In genomic region chr2:49572111-49572642, GRCm38 (mm10) we compare ENCODE assay signal across 9 mouse cellular contexts. TPM values are rescaled to one million over a fixed set of nuclear protein-coding genes. Genes with fewer than 3 reads are reported as not detected.
DNase-seq lines count a peak whose midpoint lies in the region; ATAC-seq and TF ChIP-seq lines count a peak whose summit lies in the region.
"Had no signal": no experiment of that assay in that cellular context is flagged by ENCODE, and none has a peak within 500 bp of the region (broad histone marks: within the 10 kb centered on the region; RNA-seq: fewer than 3 reads in every experiment).

No protein-coding gene starts in this region.

- H3K4me2 ChIP-seq in kidney, embryonic 14.5 days (replicated peaks; ENCODE audit: low read depth, low read length): peak overlapping the region; percentile 28

- H3K4me3 ChIP-seq in kidney, embryonic 14.5 days (ENCODE audit: low read length): 0 out of 2 replicates have a peak overlapping the region, but pooled peaks have one; percentile 5
- H3K4me3 ChIP-seq in kidney, adult 2 months (ENCODE audit: insufficient read depth, low read depth, low read length): no peak overlapping the region

- H3K27me3 ChIP-seq in kidney, embryonic 14.5 days (ENCODE audit: control insufficient read depth, insufficient read depth, low read length): no peaks in the 10 kb centered on the region
- no peaks in the 10 kb centered on the region for H3K27me3 ChIP-seq in kidney, adult 2 months (replicated peaks; ENCODE audit: control insufficient read depth, insufficient read depth, low read length)

- no peak for DNase-seq in kidney, adult 2 months
- DNase-seq in left cerebral cortex, adult 8-10 months (ENCODE audit: low spot score in 2 of 2): peak; percentile 51 to 80
- peak; percentile 48 for DNase-seq in retina, postnatal 1 day
- DNase-seq in lung, postnatal 4 days: no peak
- DNase-seq in adrenal gland, adult 2 months: no peak
- DNase-seq: lung, adult 18-20 months had no signal

- H3K36me3 ChIP-seq in kidney, embryonic 14.5 days (ENCODE audit: control insufficient read depth, insufficient read depth, low read length): no peaks in the 10 kb centered on the region
- H3K36me3 ChIP-seq in kidney, adult 2 months (ENCODE audit: control insufficient read depth, insufficient read depth, low read length): no peaks in the 10 kb centered on the region

- H3K27ac ChIP-seq in kidney, embryonic 14.5 days (ENCODE audit: low read depth, low read length): no peak overlapping the region
- no peak overlapping the region for H3K27ac ChIP-seq in kidney, adult 2 months (ENCODE audit: insufficient read depth, low read depth, low read length)

- no peak for TF ChIP-seq POLR2A in kidney, adult 2 months (IDR thresholded peaks at IDR 0.05; ENCODE audit: low read depth, low read length)

- H3K9me3 ChIP-seq in kidney, embryonic 14.5 days (ENCODE audit: control insufficient read depth, low read length): no peaks in the 10 kb centered on the region

- WGBS in kidney, embryonic 14.5 days: 46% methylated on average over 12 of the region's 12 CpGs
- WGBS in kidney, adult 2 months: 59% methylated on average over 12 of the region's 12 CpGs

- H3K4me1 ChIP-seq in kidney, embryonic 14.5 days (ENCODE audit: control insufficient read depth, insufficient read depth, low read length): peaks cover 13% of the 10 kb centered on the region
- peaks cover 4% of the 10 kb centered on the region; the same call in 1 of the 2 replicates for H3K4me1 ChIP-seq in kidney, adult 2 months (ENCODE audit: control insufficient read depth, insufficient read depth, low read length)

- ATAC-seq in kidney, embryonic 14.5 days (ENCODE audit: low FRiP score, low TSS enrichment): peak; percentile 43
- peak; percentile 90 for ATAC-seq in frontal cortex, adult (ENCODE audit: low TSS enrichment)
- ATAC-seq in activated CD4-positive, CD25-positive, alpha-beta regulatory T cell, adult 4 months: no peak

- H3K9ac ChIP-seq in kidney, embryonic 14.5 days (ENCODE audit: low read depth, low read length): no peak overlapping the region

- no peak for TF ChIP-seq CTCF in kidney, adult 2 months (conservative IDR thresholded peaks at IDR 0.05; ENCODE audit: insufficient read depth, insufficient read length, low read depth, low read length)

RNA-seq across cellular contexts. Expression of gene Kif5c, which starts 46.9 kb away (rescaled TPM):
- 5.0 and 6.6 TPM in 2 replicates for polyA plus RNA-seq in kidney, embryonic 14.5 days (2014; fragmentation: Nextera tagmentation; extraction: Ambion mirVana)
- polyA plus RNA-seq in kidney, adult 2 months (2012; rRNA removed): 0.45 and 0.58 TPM in 2 replicates
- 100 to 1,000 TPM; 526 to 565 (median 546) TPM for total RNA-seq in left cerebral cortex, adult 8-10 months (2022)
- total RNA-seq in adrenal gland, adult 2 months (2021): 10 to 100 TPM in 1 of 2 experiments, 1 to 10 TPM in 1; 8.8 to 10.8 TPM
- 0.63 and 0.87 TPM in 2 replicates for polyA plus RNA-seq in adrenal gland, adult 2 months (2012; rRNA removed)
- 1 to 10 TPM; 1.5 to 2.0 TPM for polyA plus RNA-seq in activated CD4-positive, CD25-positive, alpha-beta regulatory T cell, adult 4 months (2017; shearing (Covaris generic))

Comparison
In these comparisons a context has a peak if more than half of its experiments do, and no peak if none do; other contexts are left out.
1. DNase-seq: peak in left cerebral cortex, adult 8-10 months (2 of 2) and retina, postnatal 1 day (single experiment); none in kidney, adult 2 months (single experiment), lung, postnatal 4 days (0 of 2) and adrenal gland, adult 2 months (single experiment).